Mouse (Mus musculus) midbrain, embryonic 13.5 days (tissue): Measurements from ENCODE around the gene Napepld. TPM values are rescaled to one million over a fixed set of nuclear protein-coding genes. Genes with fewer than 3 reads are reported as not detected.
A peak's percentile ranks its signal among the peaks of the same experiment; 100 is the strongest.

Experiments
- ATAC-seq: fragments of 200-750 bp; cut with Nextera tagmentation; 2 replicates; pipeline ENCODE4 v1.8.0; 2017; ENCODE audit warnings: mild to moderate bottlenecking, moderate TSS enrichment, moderate library complexity
- H3K27ac ChIP-seq: fragments of 300-500 bp; sonication (generic); 2 replicates; pipeline ENCODE4 v1.5.1; 2015; ENCODE audit warnings: inconsistent platforms, mild to moderate bottlenecking, moderate library complexity
- H3K27me3 ChIP-seq: fragments of 300-500 bp; sonication (generic); 2 replicates; pipeline ENCODE4 v1.6.1; 2015; ENCODE audit warnings: mild to moderate bottlenecking, inconsistent platforms
- H3K36me3 ChIP-seq: fragments of 300-500 bp; sonication (generic); 2 replicates; pipeline ENCODE4 v1.6.1; 2015; ENCODE audit warnings: mild to moderate bottlenecking, inconsistent platforms
- H3K4me1 ChIP-seq: fragments of 300-500 bp; sonication (generic); replicated peaks from 2 replicates; pipeline ENCODE4 v1.6.1; 2015; ENCODE audit warnings: inconsistent platforms
- H3K4me2 ChIP-seq: fragments of 300-500 bp; sonication (generic); replicated peaks from 2 replicates; pipeline ENCODE4 v1.6.1; 2015; ENCODE audit warnings: moderate library complexity, mild to moderate bottlenecking, inconsistent platforms
- H3K4me3 ChIP-seq: fragments of 300-500 bp; sonication (generic); replicated peaks from 2 replicates; pipeline ENCODE4 v1.5.1; 2015; ENCODE audit warnings: mild to moderate bottlenecking, inconsistent platforms
- H3K9ac ChIP-seq: fragments of 300-500 bp; sonication (generic); replicated peaks from 2 replicates; pipeline ENCODE4 v1.6.1; 2015; ENCODE audit warnings: mild to moderate bottlenecking, inconsistent platforms
- H3K9me3 ChIP-seq: fragments of 300-500 bp; sonication (generic); 2 replicates; pipeline ENCODE4 v1.6.1; 2016; ENCODE audit warnings: mild to moderate bottlenecking, inconsistent platforms
- WGBS: fragments of 180-500 bp; shearing (Covaris S2); methylation state at CpG from one replicate; pipeline ENCODE4 v1.1.7; 2015; 5-methylcytosine and 5-hydroxymethylcytosine counted together
- polyA plus RNA-seq: library from polyadenylated mRNA; unstranded; fragments of >200 nt; fragmentation: Nextera tagmentation; extraction: Ambion mirVana; gene quantifications from 2 replicates; pipeline ENCODE4 v1.2.1, GENCODE M21; 2015

Gene Napepld
- 4.7 and 5.4 TPM in 2 replicates for polyA plus RNA-seq

- Histone ChIP-seq H3K4me1 (peaks cover 11% of the 10 kb centered on the region; the same call in 1 of the 2 replicates), H3K9me3 (no peaks in the 10 kb centered on the region), H3K4me3 (peak within 1 kb of the TSS; percentile 67), H3K36me3 (no peaks in the 10 kb centered on the region), H3K9ac (peak within 1 kb of the TSS; percentile 83), H3K27me3 (no peaks in the 10 kb centered on the region), H3K4me2 (peak within 1 kb of the TSS; percentile 61), H3K27ac (peak within 1 kb of the TSS; percentile 98)
- peak; percentile 99 for ATAC-seq
- under 1% methylated on average over 49 of the region's 59 CpGs for WGBS
Measured at GRCm38 (mm10) chr5:21701351-21702008, at the start of gene Napepld. Gene Napepld, minus strand, starts transcription at chr5:21701396.

- no peak for ATAC-seq
- H3K4me1 ChIP-seq: no peaks in the 10 kb centered on the region
- H3K36me3 ChIP-seq: peaks cover 95% of the 10 kb centered on the region
- H3K9ac ChIP-seq: no peak overlapping the region
- H3K4me3 ChIP-seq: no peak overlapping the region
- H3K9me3 ChIP-seq: no peaks in the 10 kb centered on the region
- no peak overlapping the region for H3K4me2 ChIP-seq
- no peaks in the 10 kb centered on the region for H3K27me3 ChIP-seq
- H3K27ac ChIP-seq: no peak overlapping the region
- 95% methylated on average over 7 of the region's 8 CpGs for WGBS
Measured at GRCm38 (mm10) chr5:21745966-21746365, 44.8 kb upstream of the Napepld start.

GRCm38 (mm10) chr5:21744651-21745050 is 43.5 kb upstream of the Napepld start:
- no peak overlapping the region for H3K9ac ChIP-seq
- no peaks in the 10 kb centered on the region for H3K9me3 ChIP-seq
- H3K27me3 ChIP-seq: no peaks in the 10 kb centered on the region
- no peak overlapping the region for H3K4me3 ChIP-seq
- no peak overlapping the region for H3K27ac ChIP-seq
- peaks cover 94% of the 10 kb centered on the region for H3K36me3 ChIP-seq
- ATAC-seq: no peak
- no peak overlapping the region for H3K4me2 ChIP-seq
- H3K4me1 ChIP-seq: no peaks in the 10 kb centered on the region

DNA sequence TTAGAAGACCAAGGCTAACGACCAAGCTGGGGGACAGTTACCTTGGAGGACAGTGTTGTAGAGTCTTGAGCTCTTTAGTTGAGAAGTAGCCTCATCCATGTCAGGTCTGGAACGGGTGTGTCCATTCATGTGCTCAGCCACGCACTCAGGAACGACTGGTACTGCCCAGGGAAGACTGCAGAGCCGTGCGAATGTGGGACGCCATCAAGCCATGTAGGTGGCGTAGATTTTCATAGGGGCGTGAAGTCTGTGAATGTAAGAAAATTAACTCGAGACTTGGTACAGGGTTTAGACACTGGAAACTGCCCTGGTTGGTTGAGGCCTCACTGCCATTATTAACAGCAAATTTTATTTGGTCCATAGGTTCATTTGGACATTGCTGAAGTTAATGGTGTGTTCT is 42.4 kb upstream of the Napepld start:
- Histone ChIP-seq H3K36me3 (peaks cover 94% of the 10 kb centered on the region), H3K27me3 (no peaks in the 10 kb centered on the region), H3K4me3 (no peak overlapping the region), H3K9ac (no peak overlapping the region), H3K4me1 (peaks cover 1% of the 10 kb centered on the region), H3K9me3 (no peaks in the 10 kb centered on the region), H3K4me2 (no peak overlapping the region), H3K27ac (no peak overlapping the region)
- 97% methylated on average over 10 of the region's 10 CpGs for WGBS
- no peak for ATAC-seq

- no peaks in the 10 kb centered on the region for H3K9me3 ChIP-seq
- no peak for ATAC-seq
Measured at GRCm38 (mm10) chr5:21739881-21740280, 38.7 kb upstream of the Napepld start.

GRCm38 (mm10) chr5:21739120-21739519 is 37.9 kb upstream of the Napepld start:
- Histone ChIP-seq H3K9ac (no peak overlapping the region), H3K27me3 (no peaks in the 10 kb centered on the region), H3K4me1 (peaks cover 18% of the 10 kb centered on the region), H3K4me3 (no peak overlapping the region), H3K27ac (no peak overlapping the region), H3K36me3 (peaks cover 50% of the 10 kb centered on the region), H3K9me3 (no peaks in the 10 kb centered on the region), H3K4me2 (no peak overlapping the region)
- ATAC-seq: no peak
- WGBS: 93% methylated on average over 11 of the region's 11 CpGs

More at GRCm38 (mm10) chr5:21739881-21740280, 38.7 kb upstream of the Napepld start:
- no peak overlapping the region for H3K4me3 ChIP-seq
- H3K27ac ChIP-seq: no peak overlapping the region
- H3K27me3 ChIP-seq: no peaks in the 10 kb centered on the region
- H3K4me2 ChIP-seq: no peak overlapping the region
- no peak overlapping the region for H3K9ac ChIP-seq
- peaks cover 57% of the 10 kb centered on the region for H3K36me3 ChIP-seq
- 95% methylated on average over 13 of the region's 13 CpGs for WGBS
- H3K4me1 ChIP-seq: peaks cover 13% of the 10 kb centered on the region

DNA sequence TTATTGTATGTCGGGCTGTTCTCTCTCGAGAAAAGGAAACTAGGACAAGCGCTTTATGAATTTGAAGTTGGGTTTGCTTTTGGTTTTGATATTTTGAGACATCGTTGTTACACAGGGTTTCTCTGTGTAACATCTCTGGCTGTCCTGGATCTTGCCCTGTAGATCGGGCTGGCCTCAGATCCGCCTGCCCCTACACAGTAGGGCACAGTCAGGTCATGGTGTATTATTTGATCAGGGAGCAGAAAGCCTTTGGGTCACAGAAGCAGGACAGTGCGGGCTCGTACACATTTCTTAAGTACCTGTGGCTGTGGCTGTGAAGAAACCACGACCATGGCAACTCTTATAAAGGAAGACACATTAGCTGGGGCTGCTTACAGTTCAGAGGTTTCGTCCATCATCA is 36.4 kb upstream of the Napepld start:
- Histone ChIP-seq H3K9ac (peak overlapping the region; percentile 91), H3K36me3 (peaks cover 35% of the 10 kb centered on the region), H3K27me3 (no peaks in the 10 kb centered on the region), H3K4me1 (peaks cover 33% of the 10 kb centered on the region), H3K4me2 (peak overlapping the region; percentile 95), H3K27ac (peak overlapping the region; percentile 80; the same call in 1 of the 2 replicates), H3K9me3 (no peaks in the 10 kb centered on the region), H3K4me3 (peak overlapping the region; percentile 92)
- WGBS: 33% methylated on average over 10 of the region's 10 CpGs
- ATAC-seq: no peak

DNA sequence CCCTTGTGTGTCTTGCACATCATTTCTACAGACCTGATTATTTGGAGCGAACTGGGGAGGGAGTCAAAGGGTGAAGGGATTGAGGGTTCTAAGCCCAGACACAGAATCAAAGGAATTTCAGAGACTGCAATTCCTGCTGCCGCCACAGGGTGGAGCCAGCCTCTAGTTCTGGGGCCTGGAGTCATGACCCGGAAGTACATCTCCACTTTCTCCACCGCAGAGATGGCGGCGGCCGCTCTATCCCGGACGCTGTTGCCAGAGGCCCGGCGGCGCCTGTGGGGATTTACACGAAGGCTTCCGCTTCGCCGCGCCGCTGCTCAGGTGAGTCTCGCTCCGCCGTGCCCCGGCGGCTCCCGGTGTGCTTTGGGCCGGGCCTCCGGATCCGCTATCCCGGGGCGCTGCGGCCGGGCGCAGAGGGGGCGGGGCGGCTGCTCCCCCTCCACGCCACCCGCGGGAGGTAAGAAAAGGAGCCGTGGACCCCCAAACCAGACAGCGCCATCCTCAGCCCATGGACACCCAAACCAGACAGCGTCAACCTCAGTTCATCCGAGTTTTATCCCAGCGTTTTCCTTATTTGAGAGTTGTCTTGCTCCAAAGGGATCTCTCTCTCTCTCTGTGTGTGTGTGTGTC is 35.9 kb upstream of the Napepld start, which contains the start of gene Pmpcb:
Pmpcb (plus strand) TSS at position 186 of the 630 bp plus-strand sequence.
- Histone ChIP-seq H3K4me3 (peak within 1 kb of the TSS; percentile 92), H3K4me1 (peaks cover 39% of the 10 kb centered on the region), H3K9me3 (no peaks in the 10 kb centered on the region), H3K36me3 (peaks cover 31% of the 10 kb centered on the region), H3K9ac (peak within 1 kb of the TSS; percentile 91), H3K4me2 (peak within 1 kb of the TSS; percentile 95), H3K27me3 (no peaks in the 10 kb centered on the region), H3K27ac (peak within 1 kb of the TSS; percentile 80)
- under 1% methylated on average over 42 of the region's 42 CpGs for WGBS
- peak; percentile 77 for ATAC-seq

GRCm38 (mm10) chr5:21736046-21736445 is 34.9 kb upstream of the Napepld start:
- Histone ChIP-seq H3K27me3 (no peaks in the 10 kb centered on the region), H3K4me3 (no peak overlapping the region), H3K9ac (no peak overlapping the region), H3K27ac (no peak overlapping the region), H3K9me3 (no peaks in the 10 kb centered on the region), H3K4me2 (no peak overlapping the region), H3K4me1 (peaks cover 47% of the 10 kb centered on the region), H3K36me3 (peaks cover 21% of the 10 kb centered on the region)
- WGBS: 87% methylated on average over 11 of the region's 11 CpGs
- ATAC-seq: no peak

GRCm38 (mm10) chr5:21735584-21735983 is 34.4 kb upstream of the Napepld start:
- 30% methylated on average over 10 of the region's 10 CpGs for WGBS
- Histone ChIP-seq H3K4me3 (0 out of 2 replicates have a peak overlapping the region, but pooled peaks have one; percentile 12), H3K27ac (no peak overlapping the region), H3K9ac (no peak overlapping the region), H3K27me3 (no peaks in the 10 kb centered on the region), H3K4me1 (peaks cover 47% of the 10 kb centered on the region), H3K9me3 (no peaks in the 10 kb centered on the region), H3K4me2 (no peak overlapping the region; the same call in 1 of the 2 replicates), H3K36me3 (peaks cover 19% of the 10 kb centered on the region)
- ATAC-seq: no peak

GRCm38 (mm10) chr5:21735100-21735499 is 33.9 kb upstream of the Napepld start:
- 67% methylated on average over 20 of the region's 20 CpGs for WGBS
- no peak overlapping the region for H3K9ac ChIP-seq
- no peak for ATAC-seq
- H3K9me3 ChIP-seq: no peaks in the 10 kb centered on the region
- H3K4me2 ChIP-seq: no peak overlapping the region
- no peaks in the 10 kb centered on the region for H3K27me3 ChIP-seq
- 0 out of 2 replicates have a peak overlapping the region, but pooled peaks have one; percentile 12 for H3K4me3 ChIP-seq
- peaks cover 47% of the 10 kb centered on the region for H3K4me1 ChIP-seq
- no peak overlapping the region for H3K27ac ChIP-seq
- H3K36me3 ChIP-seq: peaks cover 14% of the 10 kb centered on the region

DNA sequence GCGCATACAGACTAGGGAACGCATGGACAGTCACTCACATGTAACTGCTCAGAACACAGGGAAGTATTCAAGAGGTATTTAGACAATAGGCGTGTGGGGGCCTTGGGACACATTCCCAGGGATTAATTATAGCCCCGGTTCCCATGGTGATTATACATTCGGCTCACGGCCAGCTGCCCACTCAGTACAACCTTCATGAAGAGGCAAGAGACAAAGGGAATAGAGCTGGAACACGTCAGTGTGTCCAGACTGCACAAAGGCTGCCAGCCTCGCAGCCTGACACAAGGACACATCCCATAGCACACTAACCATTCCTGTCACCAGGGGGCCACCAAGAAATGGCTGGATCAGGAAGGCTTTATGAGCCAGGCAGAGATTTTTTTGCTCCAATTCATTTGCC is 31.7 kb upstream of the Napepld start:
- Histone ChIP-seq H3K4me2 (peak overlapping the region; percentile 11; the same call in 1 of the 2 replicates), H3K27ac (peak overlapping the region; percentile 90), H3K9ac (no peak overlapping the region), H3K9me3 (no peaks in the 10 kb centered on the region), H3K27me3 (no peaks in the 10 kb centered on the region), H3K4me1 (peaks cover 38% of the 10 kb centered on the region), H3K4me3 (no peak overlapping the region), H3K36me3 (no peaks in the 10 kb centered on the region)
- 6% methylated on average over 8 of the region's 8 CpGs for WGBS
- peak; percentile 94 for ATAC-seq
